Mouse (Mus musculus) stomach, embryonic 16.5 days (tissue): ENCODE results near the gene Rapgef6. TPM values are rescaled to one million over a fixed set of nuclear protein-coding genes. Genes with fewer than 3 reads are reported as not detected.

Experiments used
- ATAC-seq: fragments of 200-750 bp; cut with Nextera tagmentation; 2 replicates; pipeline ENCODE4 v1.8.0; 2017; ENCODE audit warnings: moderate number of reproducible peaks, moderate TSS enrichment; ENCODE audit not compliant: insufficient read depth, low FRiP score
- H3K27ac ChIP-seq: fragments of 300-500 bp; sonication (generic); 2 replicates; pipeline ENCODE4 v1.5.1; 2014; ENCODE audit warnings: low read length
- H3K27me3 ChIP-seq: fragments of 300-500 bp; sonication (generic); 2 replicates; pipeline ENCODE4 v1.6.1; 2014; ENCODE audit warnings: low read length, control low read depth, mixed read lengths; ENCODE audit not compliant: control insufficient read depth, insufficient read depth
- H3K36me3 ChIP-seq: fragments of 300-500 bp; sonication (generic); 2 replicates; pipeline ENCODE4 v1.6.1; 2014; ENCODE audit warnings: low read length; ENCODE audit not compliant: control insufficient read depth, insufficient read depth
- H3K4me1 ChIP-seq: fragments of 300-500 bp; sonication (generic); 2 replicates; pipeline ENCODE4 v1.6.1; 2014; ENCODE audit warnings: low read length, control low read depth, mixed read lengths; ENCODE audit not compliant: control insufficient read depth, insufficient read depth
- H3K4me2 ChIP-seq: fragments of 300-500 bp; sonication (generic); 2 replicates; pipeline ENCODE4 v1.6.1; 2014; ENCODE audit warnings: low read depth, low read length, mixed read lengths
- H3K4me3 ChIP-seq: fragments of 300-500 bp; sonication (generic); replicated peaks from 2 replicates; pipeline ENCODE4 v1.5.1; 2014; ENCODE audit warnings: mild to moderate bottlenecking, low read length
- H3K9ac ChIP-seq: fragments of 300-500 bp; sonication (generic); 2 replicates; pipeline ENCODE4 v1.6.1; 2014; ENCODE audit warnings: low read length
- H3K9me3 ChIP-seq: fragments of 300-500 bp; sonication (generic); replicated peaks from 2 replicates; pipeline ENCODE4 v1.6.1; 2016; ENCODE audit warnings: low read length, control low read depth; ENCODE audit not compliant: control insufficient read depth
- WGBS: fragments of 180-500 bp; shearing (Covaris S2); extraction: QIAGEN DNeasy Blood & Tissue Kit; methylation state at CpG from one replicate; pipeline ENCODE4 v1.1.7; 2014; 5-methylcytosine and 5-hydroxymethylcytosine counted together
- polyA plus RNA-seq: library from polyadenylated mRNA; unstranded; fragments of >200 nt; fragmentation: Nextera tagmentation; extraction: Ambion mirVana; gene quantifications from 2 replicates; pipeline ENCODE4 v1.2.1, GENCODE M21; 2015

Gene Rapgef6
- polyA plus RNA-seq, 1 experiment from 2014 or later = 31.2 TPM

- no peak for ATAC-seq
- Histone ChIP-seq H3K4me2 (no peak overlapping the region), H3K4me3 (no peak overlapping the region), H3K9me3 (no peaks in the 10 kb centered on the region), H3K9ac (no peak overlapping the region), H3K36me3 (no peaks in the 10 kb centered on the region), H3K4me1 (peaks cover 3% of the 10 kb centered on the region; the same call in 1 of the 2 replicates), H3K27ac (no peak overlapping the region), H3K27me3 (no peaks in the 10 kb centered on the region)
- WGBS = 88% methylated on average over 2 of the region's 2 CpGs
These were observed 205.7 kb downstream of the Rapgef6 start for GRCm38 (mm10) chr11:54728371-54728770.

- H3K27me3 ChIP-seq = no peaks in the 10 kb centered on the region
- ATAC-seq = no peak
- H3K4me3 ChIP-seq = no peak overlapping the region
- 84% methylated on average over 3 of the region's 3 CpGs for WGBS
- H3K36me3 ChIP-seq = no peaks in the 10 kb centered on the region
- no peak overlapping the region for H3K4me2 ChIP-seq
- H3K27ac ChIP-seq = no peak overlapping the region
- peaks cover 3% of the 10 kb centered on the region; the same call in 1 of the 2 replicates for H3K4me1 ChIP-seq
- H3K9me3 ChIP-seq = no peaks in the 10 kb centered on the region
- no peak overlapping the region for H3K9ac ChIP-seq
These were observed 206.7 kb downstream of the Rapgef6 start for GRCm38 (mm10) chr11:54729311-54729710.

- 90% methylated on average over 5 of the region's 5 CpGs for WGBS
- Histone ChIP-seq H3K27me3 (no peaks in the 10 kb centered on the region), H3K9ac (no peak overlapping the region), H3K4me1 (peaks cover 3% of the 10 kb centered on the region; the same call in 1 of the 2 replicates), H3K36me3 (no peaks in the 10 kb centered on the region), H3K9me3 (no peaks in the 10 kb centered on the region), H3K4me2 (no peak overlapping the region), H3K27ac (no peak overlapping the region), H3K4me3 (no peak overlapping the region)
- no peak for ATAC-seq
These were observed 208.3 kb downstream of the Rapgef6 start for GRCm38 (mm10) chr11:54730931-54731330.

- H3K4me1 ChIP-seq = peaks cover 3% of the 10 kb centered on the region; the same call in 1 of the 2 replicates
- H3K4me3 ChIP-seq = no peak overlapping the region
- H3K27me3 ChIP-seq = no peaks in the 10 kb centered on the region
- H3K9me3 ChIP-seq = no peaks in the 10 kb centered on the region
- no peak overlapping the region for H3K9ac ChIP-seq
- ATAC-seq = no peak
- WGBS = 83% methylated on average over 7 of the region's 7 CpGs
- H3K4me2 ChIP-seq = no peak overlapping the region
- H3K36me3 ChIP-seq = no peaks in the 10 kb centered on the region
- H3K27ac ChIP-seq = no peak overlapping the region
These were observed 208.7 kb downstream of the Rapgef6 start for GRCm38 (mm10) chr11:54731367-54731766.

- no peaks in the 10 kb centered on the region for H3K36me3 ChIP-seq
- no peak overlapping the region for H3K4me2 ChIP-seq
- no peak overlapping the region for H3K9ac ChIP-seq
- no peaks in the 10 kb centered on the region for H3K4me1 ChIP-seq
- H3K27me3 ChIP-seq = no peaks in the 10 kb centered on the region
- no peak overlapping the region for H3K4me3 ChIP-seq
- WGBS = 87% methylated on average over 7 of the region's 7 CpGs
- no peak overlapping the region for H3K27ac ChIP-seq
- ATAC-seq = no peak
- H3K9me3 ChIP-seq = no peaks in the 10 kb centered on the region
These were observed 210.9 kb downstream of the Rapgef6 start for GRCm38 (mm10) chr11:54733546-54733945.

GRCm38 (mm10) chr11:54735114-54735513 is 212.5 kb downstream of the Rapgef6 start:
- Histone ChIP-seq H3K9me3 (no peaks in the 10 kb centered on the region), H3K36me3 (peaks cover 3% of the 10 kb centered on the region; the same call in 1 of the 2 replicates), H3K4me3 (no peak overlapping the region), H3K27me3 (no peaks in the 10 kb centered on the region), H3K9ac (no peak overlapping the region), H3K4me1 (no peaks in the 10 kb centered on the region), H3K27ac (no peak overlapping the region), H3K4me2 (no peak overlapping the region)
- ATAC-seq = no peak
- WGBS = 75% methylated on average over 1 of the region's 1 CpGs

GRCm38 (mm10) chr11:54736903-54737302 is 214.3 kb downstream of the Rapgef6 start:
- no peak overlapping the region for H3K4me3 ChIP-seq
- peaks cover 4% of the 10 kb centered on the region; the same call in 1 of the 2 replicates for H3K36me3 ChIP-seq
- H3K27ac ChIP-seq = no peak overlapping the region
- H3K9ac ChIP-seq = no peak overlapping the region
- H3K9me3 ChIP-seq = no peaks in the 10 kb centered on the region
- H3K27me3 ChIP-seq = no peaks in the 10 kb centered on the region
- no peak overlapping the region for H3K4me2 ChIP-seq
- WGBS = 83% methylated on average over 5 of the region's 5 CpGs
- H3K4me1 ChIP-seq = no peaks in the 10 kb centered on the region
- ATAC-seq = no peak

- H3K9me3 ChIP-seq = no peaks in the 10 kb centered on the region
- H3K4me2 ChIP-seq = no peak overlapping the region
- no peak for ATAC-seq
- H3K36me3 ChIP-seq = peaks cover 4% of the 10 kb centered on the region; the same call in 1 of the 2 replicates
- H3K9ac ChIP-seq = no peak overlapping the region
- no peak overlapping the region for H3K27ac ChIP-seq
- H3K4me1 ChIP-seq = no peaks in the 10 kb centered on the region
- H3K4me3 ChIP-seq = no peak overlapping the region
- WGBS = 95% methylated on average over 4 of the region's 4 CpGs
- H3K27me3 ChIP-seq = no peaks in the 10 kb centered on the region
These were observed 216.5 kb downstream of the Rapgef6 start for GRCm38 (mm10) chr11:54739012-54739750.

- Histone ChIP-seq H3K4me2 (no peak overlapping the region), H3K27me3 (no peaks in the 10 kb centered on the region), H3K36me3 (peaks cover 4% of the 10 kb centered on the region; the same call in 1 of the 2 replicates), H3K27ac (no peak overlapping the region), H3K4me1 (no peaks in the 10 kb centered on the region), H3K9me3 (no peaks in the 10 kb centered on the region), H3K9ac (no peak overlapping the region), H3K4me3 (no peak overlapping the region)
- 91% methylated on average over 2 of the region's 2 CpGs for WGBS
- no peak for ATAC-seq
These were observed 218.7 kb downstream of the Rapgef6 start for GRCm38 (mm10) chr11:54741330-54741729.
